Mouse (Mus musculus) MEL (cell line): Measurements from ENCODE around the gene Cdkn2d. TPM values are rescaled to one million over a fixed set of nuclear protein-coding genes. Genes with fewer than 3 reads are reported as not detected.

Source experiments
- DNase-seq: peaks from one replicate; pipeline ENCODE4 v3.0.0; 2011; ENCODE audit warnings: low read depth, low spot score
- H3K27ac ChIP-seq: 2 replicates; pipeline ENCODE4 v1.5.1; 2012; ENCODE audit warnings: low read depth, mild to moderate bottlenecking, control low read depth, low read length, moderate library complexity; ENCODE audit not compliant: control insufficient read depth
- H3K27me3 ChIP-seq, 2 experiments: fragments of 150-350 bp in 1 of 2; sonication (generic) in 1 of 2; 2 replicates each; pipeline ENCODE4 v1.6.1; 2012; ENCODE audit warnings: low read length in 2 of 2, mild to moderate bottlenecking in 2 of 2, improper control_type of control experiment in 1 of 2, moderate library complexity in 1 of 2; ENCODE audit not compliant: insufficient read depth in 2 of 2, control insufficient read depth in 1 of 2
- H3K36me3 ChIP-seq, 2 experiments: 2 replicates each; pipeline ENCODE4 v1.6.1; 2012 to 2014; ENCODE audit warnings: low read length in 2 of 2, improper control_type of control experiment in 1 of 2, inconsistent platforms in 1 of 2, mild to moderate bottlenecking in 1 of 2; ENCODE audit not compliant: insufficient read depth in 2 of 2, control insufficient read depth in 1 of 2
- H3K4me1 ChIP-seq, 2 experiments: fragments of 150-350 bp in 1 of 2; sonication (generic) in 1 of 2; 2 replicates each; pipeline ENCODE4 v1.6.1; 2012; ENCODE audit warnings: low read length in 2 of 2, improper control_type of control experiment in 1 of 2, mild to moderate bottlenecking in 1 of 2; ENCODE audit not compliant: insufficient read depth in 2 of 2, control insufficient read depth in 1 of 2
- H3K4me3 ChIP-seq, 2 experiments: fragments of 150-350 bp in 1 of 2; sonication (generic) in 1 of 2; 2 replicates each; pipeline ENCODE4 v1.5.1; 2012; ENCODE audit warnings: low read depth in 2 of 2, low read length in 2 of 2, mild to moderate bottlenecking in 2 of 2, moderate library complexity in 2 of 2, control low read depth in 1 of 2, improper control_type of control experiment in 1 of 2; ENCODE audit not compliant: control insufficient read depth in 1 of 2, insufficient read depth in 1 of 2
- H3K79me2 ChIP-seq: 2 replicates; pipeline ENCODE4 v1.6.1; 2012; ENCODE audit warnings: mild to moderate bottlenecking, low read length, moderate library complexity; ENCODE audit not compliant: control insufficient read depth, poor library complexity, insufficient read depth
- H3K9ac ChIP-seq: 2 replicates; pipeline ENCODE4 v1.6.1; 2012; ENCODE audit warnings: low read depth, mild to moderate bottlenecking, control low read depth, low read length, moderate library complexity; ENCODE audit not compliant: control insufficient read depth, poor library complexity, severe bottlenecking
- H3K9me3 ChIP-seq: fragments of 150-350 bp; sonication (generic); replicated peaks from 2 replicates; pipeline ENCODE4 v1.6.1; 2012; ENCODE audit warnings: mild to moderate bottlenecking, low read length, improper control_type of control experiment, moderate library complexity; ENCODE audit not compliant: insufficient read depth
- BHLHE40 ChIP-seq: IDR thresholded peaks from 2 replicates; pipeline ENCODE4 v1.6.1; 2012; ENCODE audit warnings: low read depth, mild to moderate bottlenecking, inconsistent platforms, low read length, improper control_type of control experiment, borderline replicate concordance
- CHD1 ChIP-seq: IDR thresholded peaks from 2 replicates; pipeline ENCODE4 v1.6.1; 2012; ENCODE audit warnings: low read depth, mild to moderate bottlenecking, inconsistent platforms, low read length, improper control_type of control experiment
- CTCF ChIP-seq, 3 experiments: IDR thresholded peaks in 2 of 3; conservative IDR thresholded peaks in 1 of 3; 2 replicates each; pipeline ENCODE4 v1.5.1; 2011 to 2012; ENCODE audit warnings: low read length in 3 of 3, low read depth in 2 of 3, mild to moderate bottlenecking in 2 of 3, improper control_type of control experiment in 1 of 3, inconsistent platforms in 1 of 3, mixed read lengths in 1 of 3, moderate library complexity in 1 of 3; ENCODE audit not compliant: control insufficient read depth in 1 of 3, insufficient read depth in 1 of 3, poor library complexity in 1 of 3, severe bottlenecking in 1 of 3
- GABPA ChIP-seq: IDR thresholded peaks from 2 replicates; pipeline ENCODE4 v1.6.1; 2012; ENCODE audit warnings: low read depth, mild to moderate bottlenecking, inconsistent platforms, low read length, improper control_type of control experiment, moderate library complexity
- GATA1 ChIP-seq: IDR thresholded peaks from 2 replicates; pipeline ENCODE4 v1.6.1; 2011; ENCODE audit warnings: low read depth, low read length, improper control_type of control experiment
- HCFC1 ChIP-seq: IDR thresholded peaks from 2 replicates; pipeline ENCODE4 v1.6.1; 2012; ENCODE audit warnings: low read depth, mild to moderate bottlenecking, inconsistent platforms, low read length, improper control_type of control experiment, moderate library complexity
- JUND ChIP-seq: IDR thresholded peaks from 2 replicates; pipeline ENCODE4 v1.6.1; 2011; ENCODE audit warnings: low read depth, mild to moderate bottlenecking, improper control_type of control experiment, low read length
- MAZ ChIP-seq: IDR thresholded peaks from 2 replicates; pipeline ENCODE4 v1.6.1; 2012; ENCODE audit warnings: low read depth, mild to moderate bottlenecking, inconsistent platforms, low read length, improper control_type of control experiment
- MXI1 ChIP-seq: IDR thresholded peaks from 2 replicates; pipeline ENCODE4 v1.6.1; 2011; ENCODE audit warnings: mild to moderate bottlenecking, low read depth, low read length, improper control_type of control experiment
- NELFE ChIP-seq: IDR thresholded peaks from 2 replicates; pipeline ENCODE4 v1.6.1; 2011; ENCODE audit warnings: low read depth, low read length, improper control_type of control experiment
- POLR2A ChIP-seq, 2 experiments: IDR thresholded peaks; 2 replicates each; pipeline ENCODE4 v1.6.1; 2011 to 2012; ENCODE audit warnings: low read length in 2 of 2, mild to moderate bottlenecking in 2 of 2, control low read depth in 1 of 2, improper control_type of control experiment in 1 of 2, low read depth in 1 of 2, moderate library complexity in 1 of 2; ENCODE audit not compliant: control insufficient read depth in 1 of 2, insufficient read depth in 1 of 2, poor library complexity in 1 of 2
- POLR2AphosphoS5 ChIP-seq: IDR thresholded peaks from 2 replicates; pipeline ENCODE4 v1.6.1; 2012; ENCODE audit warnings: low read depth, borderline replicate concordance, mild to moderate bottlenecking, inconsistent platforms, low read length, moderate library complexity, mixed read lengths
- RAD21 ChIP-seq: IDR thresholded peaks from 2 replicates; pipeline ENCODE4 v1.6.1; 2011; ENCODE audit warnings: mild to moderate bottlenecking, low read depth, low read length, improper control_type of control experiment
- RCOR1 ChIP-seq: IDR thresholded peaks from 2 replicates; pipeline ENCODE4 v1.6.1; 2012; ENCODE audit warnings: low read depth, mild to moderate bottlenecking, inconsistent platforms, low read length, improper control_type of control experiment
- SIN3A ChIP-seq: IDR thresholded peaks from 2 replicates; pipeline ENCODE4 v1.6.1; 2012; ENCODE audit warnings: low read length, improper control_type of control experiment, inconsistent platforms
- SMC3 ChIP-seq: IDR thresholded peaks from 2 replicates; pipeline ENCODE4 v1.6.1; 2011; ENCODE audit warnings: low read depth, low read length, improper control_type of control experiment
- TAL1 ChIP-seq: IDR thresholded peaks from 2 replicates; pipeline ENCODE4 v1.6.1; 2012; ENCODE audit warnings: mild to moderate bottlenecking, inconsistent platforms, low read length, moderate library complexity, mixed read lengths
- TBP ChIP-seq: IDR thresholded peaks from 2 replicates; pipeline ENCODE4 v1.8.0; 2011; ENCODE audit warnings: low read depth, low read length, improper control_type of control experiment
- TCF12 ChIP-seq: IDR thresholded peaks from 2 replicates; pipeline ENCODE4 v1.6.1; 2014; ENCODE audit warnings: low read depth, mild to moderate bottlenecking, inconsistent platforms, low read length, improper control_type of control experiment, moderate library complexity
- UBTF ChIP-seq: IDR thresholded peaks from 2 replicates; pipeline ENCODE4 v1.6.1; 2012; ENCODE audit warnings: low read depth, mild to moderate bottlenecking, inconsistent platforms, low read length, improper control_type of control experiment, moderate library complexity, borderline replicate concordance; ENCODE audit not compliant: insufficient read depth
- USF1 ChIP-seq: IDR thresholded peaks from 2 replicates; pipeline ENCODE4 v1.6.1; 2014; ENCODE audit warnings: low read depth, mild to moderate bottlenecking, inconsistent platforms, low read length, improper control_type of control experiment, moderate library complexity
- USF2 ChIP-seq, 2 experiments: IDR thresholded peaks; 2 replicates each; pipeline ENCODE4 v1.6.1; 2011 to 2012; ENCODE audit warnings: improper control_type of control experiment in 2 of 2, low read length in 2 of 2, borderline replicate concordance in 1 of 2, inconsistent platforms in 1 of 2, low read depth in 1 of 2, mild to moderate bottlenecking in 1 of 2; ENCODE audit not compliant: insufficient read depth in 1 of 2
- ZC3H11A ChIP-seq: IDR thresholded peaks from 2 replicates; pipeline ENCODE4 v1.6.1; 2012; ENCODE audit warnings: low read depth, mild to moderate bottlenecking, inconsistent platforms, low read length, improper control_type of control experiment
- ZKSCAN1 ChIP-seq: IDR thresholded peaks from 2 replicates; pipeline ENCODE4 v1.6.1; 2012; ENCODE audit warnings: low read depth, mild to moderate bottlenecking, inconsistent platforms, low read length, improper control_type of control experiment, moderate library complexity
- ZMIZ1 ChIP-seq: IDR thresholded peaks from 2 replicates; pipeline ENCODE4 v1.6.1; 2012; ENCODE audit warnings: low read depth, mild to moderate bottlenecking, inconsistent platforms, low read length, improper control_type of control experiment, moderate library complexity
- ZNF384 ChIP-seq: IDR thresholded peaks from 2 replicates; pipeline ENCODE4 v1.6.1; 2012; ENCODE audit warnings: low read depth, mild to moderate bottlenecking, inconsistent platforms, low read length, improper control_type of control experiment
- polyA plus RNA-seq, 2 experiments: library from polyadenylated mRNA; stranded (reverse) in 1 of 2; unstranded in 1 of 2; fragments of >175 nt in 1 of 2; fragments of >200 nt in 1 of 2; gene quantifications; 2 replicates each; pipeline versions ENCODE4 v1.2.1 to v1.2.4; 2012; ENCODE audit warnings: low replicate concordance in 2 of 2, low read depth in 1 of 2; ENCODE audit not compliant: insufficient read length in 2 of 2, insufficient read depth in 1 of 2, missing spikeins in 1 of 2
- total RNA-seq: library from RNA; depleted of rRNA; stranded (reverse); fragments of 300-350 nt; gene quantifications from 2 replicates; pipeline ENCODE4 v1.2.3, GENCODE M21; 2012

Gene Cdkn2d
- total and polyA plus RNA-seq, 3 experiments: 40.1 to 67.9 TPM; not detected in 1

- TF ChIP-seq CHD1: peak; percentile 29; the same call in 1 of the 2 replicates
- peak; percentile 60; the same call in 1 of the 2 replicates for TF ChIP-seq TCF12
- TF ChIP-seq JUND: no peak
- no peak for TF ChIP-seq TAL1
- peak; percentile 98 for TF ChIP-seq SMC3
- TF ChIP-seq NELFE: no peak
- peak in 1 of 2 experiments; percentile 43; a peak in 1 of 4 replicates for TF ChIP-seq POLR2A (IDR thresholded peaks at IDR 0.05; ENCODE audit: control insufficient read depth in 1 of 2, insufficient read depth in 1 of 2, low read depth in 1 of 2, low read length in 2 of 2, poor library complexity in 1 of 2)
- TF ChIP-seq ZC3H11A: peak; percentile 91
- TF ChIP-seq USF2 (IDR thresholded peaks at IDR 0.05; ENCODE audit: borderline replicate concordance in 1 of 2, insufficient read depth in 1 of 2, low read depth in 1 of 2, low read length in 2 of 2): no peak
- no peak; the same call in 1 of the 2 replicates for TF ChIP-seq GATA1
- TF ChIP-seq ZNF384: peak; percentile 83
- TF ChIP-seq BHLHE40: no peak
- peak; percentile 59; the same call in 1 of the 2 replicates for TF ChIP-seq RCOR1
- TF ChIP-seq CTCF (IDR thresholded peaks at IDR 0.05 in 2 of 3, conservative IDR thresholded peaks at IDR 0.05 in 1 of 3; ENCODE audit: control insufficient read depth in 1 of 3, insufficient read depth in 1 of 3, low read depth in 2 of 3, low read length in 3 of 3, poor library complexity in 1 of 3, severe bottlenecking in 1 of 3): peak in 1 of 3 experiments; percentile 100; a peak in 3 of 6 replicates
- TF ChIP-seq TBP: peak; percentile 81
- 0 out of 2 replicates have a peak, but pooled peaks have one; percentile 42 for TF ChIP-seq USF1
- peak; percentile 73 for TF ChIP-seq HCFC1
- peak; percentile 94 for TF ChIP-seq RAD21
- TF ChIP-seq ZMIZ1: no peak
- peak; percentile 88; the same call in 1 of the 2 replicates for TF ChIP-seq SIN3A
- TF ChIP-seq MAZ: peak; percentile 77; the same call in 1 of the 2 replicates
- no peak for TF ChIP-seq GABPA
- no peak for TF ChIP-seq ZKSCAN1
- peak; percentile 66; the same call in 1 of the 2 replicates for TF ChIP-seq MXI1
These were observed 49.9 kb downstream of the Cdkn2d start (continued) for GRCm38 (mm10) chr9:21241343-21241742.

GRCm38 (mm10) chr9:21239465-21239848 is 51.8 kb downstream of the Cdkn2d start:
- H3K9me3 ChIP-seq: no peaks in the 10 kb centered on the region
- H3K9ac ChIP-seq: peak overlapping the region; percentile 81
- peak; percentile 88 for DNase-seq
- H3K4me1 ChIP-seq: peaks cover 12 to 30% of the 10 kb centered on the region in 2 experiments; a peak in 3 of 4 replicates
- peak overlapping the region; percentile 86 for H3K27ac ChIP-seq
- TF ChIP-seq UBTF (0 out of 2 replicates have a peak, but pooled peaks have one; percentile 4), POLR2AphosphoS5 (0 out of 2 replicates have a peak, but pooled peaks have one; percentile 2), SIN3A (no peak)
- TF ChIP-seq, all 39 proteins: peak for 2
- Histone ChIP-seq H3K4me3 (peak overlapping the region; percentile 79 to 96), H3K36me3 (peaks cover 15 to 22% of the 10 kb centered on the region in 2 experiments), H3K79me2 (peaks cover 43% of the 10 kb centered on the region), H3K27me3 (no peaks in the 10 kb centered on the region)
